Mouse (Mus musculus) stomach, embryonic 14.5 days (tissue): ENCODE results near the gene 4933427I04Rik. TPM values are rescaled to one million over a fixed set of nuclear protein-coding genes. Genes with fewer than 3 reads are reported as not detected.

Experiments used
- ATAC-seq: fragments of 200-750 bp; cut with Nextera tagmentation; 2 replicates; pipeline ENCODE4 v1.8.0; 2017; ENCODE audit warnings: low read depth, moderate TSS enrichment; ENCODE audit not compliant: insufficient number of reproducible peaks, insufficient read depth, low FRiP score
- H3K27ac ChIP-seq: fragments of 300-500 bp; sonication (generic); 2 replicates; pipeline ENCODE4 v1.5.1; 2014; ENCODE audit warnings: mild to moderate bottlenecking, low read length, moderate library complexity, mixed read lengths
- H3K27me3 ChIP-seq: fragments of 300-500 bp; sonication (generic); 2 replicates; pipeline ENCODE4 v1.6.1; 2014; ENCODE audit warnings: low read length, control low read depth, mixed read lengths; ENCODE audit not compliant: control insufficient read depth, insufficient read depth
- H3K36me3 ChIP-seq: fragments of 300-500 bp; sonication (generic); 2 replicates; pipeline ENCODE4 v1.6.1; 2014; ENCODE audit warnings: mild to moderate bottlenecking, control low read depth, low read length, moderate library complexity, mixed read lengths; ENCODE audit not compliant: control insufficient read depth, insufficient read depth
- H3K4me1 ChIP-seq: fragments of 300-500 bp; sonication (generic); 2 replicates; pipeline ENCODE4 v1.6.1; 2014; ENCODE audit warnings: low read length, control low read depth, mixed read lengths; ENCODE audit not compliant: control insufficient read depth, insufficient read depth
- H3K4me2 ChIP-seq: fragments of 300-500 bp; sonication (generic); replicated peaks from 2 replicates; pipeline ENCODE4 v1.6.1; 2014; ENCODE audit warnings: low read depth, low read length, control low read depth
- H3K4me3 ChIP-seq: fragments of 300-500 bp; sonication (generic); 2 replicates; pipeline ENCODE4 v1.5.1; 2014; ENCODE audit warnings: low read depth, low read length, control low read depth
- H3K9ac ChIP-seq: fragments of 300-500 bp; sonication (generic); replicated peaks from 2 replicates; pipeline ENCODE4 v1.6.1; 2014; ENCODE audit warnings: low read depth, mild to moderate bottlenecking, control low read depth, low read length, moderate library complexity, mixed read lengths
- H3K9me3 ChIP-seq: fragments of 300-500 bp; sonication (generic); 2 replicates; pipeline ENCODE4 v1.6.1; 2016; ENCODE audit warnings: low read depth, low read length, control low read depth; ENCODE audit not compliant: control insufficient read depth
- WGBS: fragments of 180-500 bp; shearing (Covaris S2); extraction: QIAGEN DNeasy Blood & Tissue Kit; methylation state at CpG from one replicate; pipeline ENCODE4 v1.1.7; 2014; 5-methylcytosine and 5-hydroxymethylcytosine counted together
- polyA plus RNA-seq: library from polyadenylated mRNA; unstranded; fragments of >200 nt; fragmentation: Nextera tagmentation; extraction: Ambion mirVana; gene quantifications from 2 replicates; pipeline ENCODE4 v1.2.1, GENCODE M21; 2014

4933427I04Rik gene
- polyA plus RNA-seq, 1 experiment from 2014 or later: 0.14 TPM

DNA sequence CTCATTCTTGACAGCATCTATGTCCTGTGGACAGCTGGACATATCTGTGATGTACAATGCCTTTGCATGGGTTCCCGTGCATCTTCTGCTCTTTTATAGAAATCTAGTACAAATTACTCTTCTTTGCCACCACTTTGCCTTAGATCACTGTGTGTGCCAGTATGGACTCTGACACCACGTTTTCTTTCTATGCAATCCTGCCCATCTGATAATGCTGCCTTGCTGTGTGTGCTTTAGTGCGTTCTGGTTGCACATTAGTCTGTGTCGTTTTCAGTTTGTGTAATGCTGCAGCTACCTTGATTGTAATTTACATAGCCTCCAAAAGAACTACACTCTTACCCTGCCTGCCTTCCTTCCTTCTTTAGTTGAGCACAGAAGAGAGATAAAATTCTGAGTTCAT is 52.0 kb downstream of the 4933427I04Rik start:
- H3K4me3 ChIP-seq: no peak overlapping the region
- H3K4me2 ChIP-seq: no peak overlapping the region
- H3K9me3 ChIP-seq: no peaks in the 10 kb centered on the region
- H3K9ac ChIP-seq: no peak overlapping the region
- WGBS: 83% methylated on average over 4 of the region's 4 CpGs
- H3K36me3 ChIP-seq: peaks cover 19% of the 10 kb centered on the region
- no peaks in the 10 kb centered on the region for H3K27me3 ChIP-seq
- ATAC-seq: no peak
- peaks cover 10% of the 10 kb centered on the region; the same call in 1 of the 2 replicates for H3K4me1 ChIP-seq
- H3K27ac ChIP-seq: no peak overlapping the region

DNA sequence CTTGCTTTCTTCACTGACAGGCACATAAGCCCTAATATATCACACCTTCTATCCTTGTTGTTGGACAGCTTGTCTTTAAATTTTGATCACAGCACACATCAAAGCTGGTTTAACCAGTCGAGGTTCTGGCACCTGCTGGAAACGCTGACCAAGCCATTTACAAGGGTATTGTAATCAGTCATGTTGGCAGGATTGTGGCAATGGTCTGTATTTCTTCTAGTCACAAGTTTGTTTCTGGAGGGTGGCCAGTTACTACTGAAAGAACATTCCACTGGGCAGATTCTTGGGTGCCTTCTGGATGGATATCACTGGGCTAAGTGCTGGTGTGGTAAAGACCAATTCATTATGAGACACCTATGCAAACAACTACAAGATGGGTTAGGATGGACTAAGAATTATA is 53.0 kb downstream of the 4933427I04Rik start:
- peaks cover 19% of the 10 kb centered on the region for H3K36me3 ChIP-seq
- no peak overlapping the region for H3K27ac ChIP-seq
- H3K4me3 ChIP-seq: no peak overlapping the region
- H3K9me3 ChIP-seq: no peaks in the 10 kb centered on the region
- no peak for ATAC-seq
- H3K4me1 ChIP-seq: peaks cover 5% of the 10 kb centered on the region; the same call in 1 of the 2 replicates
- 47% methylated on average over 2 of the region's 2 CpGs for WGBS
- H3K9ac ChIP-seq: no peak overlapping the region
- no peak overlapping the region for H3K4me2 ChIP-seq
- no peaks in the 10 kb centered on the region for H3K27me3 ChIP-seq

Other genes starting within 250 kb of the 4933427I04Rik start
- 86.9 and 88.2 TPM in 2 replicates for gene Macf1, start 175.3 kb upstream of the 4933427I04Rik start, polyA plus RNA-seq
- gene Ndufs5, start 141.5 kb upstream of the 4933427I04Rik start, polyA plus RNA-seq: 297 and 346 TPM in 2 replicates
- 47.2 and 51.0 TPM in 2 replicates for gene Akirin1, start 109.3 kb upstream of the 4933427I04Rik start, polyA plus RNA-seq
- 4.7 and 5.8 TPM in 2 replicates for gene Rhbdl2, start 71.8 kb upstream of the 4933427I04Rik start, polyA plus RNA-seq
- gene Mycbp, start 45.2 kb downstream of the 4933427I04Rik start, polyA plus RNA-seq: 81.9 and 82.3 TPM in 2 replicates
- gene Rragc, start 57.8 kb downstream of the 4933427I04Rik start, polyA plus RNA-seq: 54.1 and 54.8 TPM in 2 replicates
- gene 4930535I16Rik, start 58.3 kb downstream of the 4933427I04Rik start, polyA plus RNA-seq: not detected in 2 replicates